Mouse (Mus musculus) small intestine, adult 2 months (tissue): ENCODE measurements around the gene Cdkn1b.

Source experiments
- CTCF ChIP-seq: fragments of 200-500 bp; IDR thresholded peaks from 2 replicates; pipeline ENCODE4 v1.5.1; 2012; ENCODE audit warnings: low read depth, mild to moderate bottlenecking, control low read depth, inconsistent platforms, low read length, moderate library complexity, mixed read lengths; ENCODE audit not compliant: insufficient replicate concordance, insufficient read length; ENCODE audit errors: extremely low read depth
- POLR2A ChIP-seq: fragments of 200-500 bp; IDR thresholded peaks from 2 replicates; pipeline ENCODE4 v1.6.1; 2012; ENCODE audit warnings: low read depth, mild to moderate bottlenecking, control low read depth, inconsistent platforms, low read length, moderate library complexity

DNA sequence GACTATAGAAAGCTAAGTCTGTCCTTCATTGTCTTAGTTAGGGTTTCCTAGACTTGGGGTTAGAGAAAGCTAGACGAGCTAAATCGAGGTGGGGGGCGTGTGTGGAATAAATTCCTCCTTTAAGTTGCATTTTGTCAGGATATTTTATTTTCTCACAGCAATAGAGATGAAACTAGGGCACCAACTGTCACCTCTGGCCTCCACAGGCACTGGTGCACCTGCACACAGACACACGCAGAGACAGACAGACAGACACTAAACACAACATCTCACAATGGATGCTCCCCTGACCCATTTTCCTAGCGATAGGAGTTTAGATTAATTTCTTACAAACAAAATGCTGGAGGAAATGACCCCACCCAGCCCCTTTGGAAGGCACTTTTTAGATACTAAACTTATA lies 46.5 kb downstream of the Cdkn1b start:
- no peak for TF ChIP-seq CTCF
- no peak for TF ChIP-seq POLR2A
